Mouse (Mus musculus): ENCODE results near the gene Apol9b. TPM values are rescaled to one million over a fixed set of nuclear protein-coding genes. Genes with fewer than 3 reads are reported as not detected.

Gene Apol9b
- polyA plus RNA-seq, 1 experiment = 0.41 TPM

- no peak overlapping the region for H3K4me3 ChIP-seq (replicated peaks; ENCODE audit: insufficient read depth, low read depth, low read length)
- no peaks in the 10 kb centered on the region for H3K27me3 ChIP-seq (ENCODE audit: control insufficient read depth, insufficient read depth, low read length)
- no peak overlapping the region for H3K27ac ChIP-seq (ENCODE audit: insufficient read depth, low read length)
- 27% methylated on average over 13 of the region's 13 CpGs for WGBS
- DNase-seq = no peak
- no peaks in the 10 kb centered on the region for H3K4me1 ChIP-seq (ENCODE audit: control insufficient read depth, insufficient read depth, low read length)
- TF ChIP-seq CTCF (IDR thresholded peaks at IDR 0.05; ENCODE audit: borderline replicate concordance, insufficient read depth, low read depth, low read length) (no peak), POLR2A (IDR thresholded peaks at IDR 0.05; ENCODE audit: borderline replicate concordance, insufficient read depth, low read length) (no peak)
These were observed 35.7 kb downstream of the Apol9b start for GRCm38 (mm10) chr15:77764391-77765006.

DNA sequence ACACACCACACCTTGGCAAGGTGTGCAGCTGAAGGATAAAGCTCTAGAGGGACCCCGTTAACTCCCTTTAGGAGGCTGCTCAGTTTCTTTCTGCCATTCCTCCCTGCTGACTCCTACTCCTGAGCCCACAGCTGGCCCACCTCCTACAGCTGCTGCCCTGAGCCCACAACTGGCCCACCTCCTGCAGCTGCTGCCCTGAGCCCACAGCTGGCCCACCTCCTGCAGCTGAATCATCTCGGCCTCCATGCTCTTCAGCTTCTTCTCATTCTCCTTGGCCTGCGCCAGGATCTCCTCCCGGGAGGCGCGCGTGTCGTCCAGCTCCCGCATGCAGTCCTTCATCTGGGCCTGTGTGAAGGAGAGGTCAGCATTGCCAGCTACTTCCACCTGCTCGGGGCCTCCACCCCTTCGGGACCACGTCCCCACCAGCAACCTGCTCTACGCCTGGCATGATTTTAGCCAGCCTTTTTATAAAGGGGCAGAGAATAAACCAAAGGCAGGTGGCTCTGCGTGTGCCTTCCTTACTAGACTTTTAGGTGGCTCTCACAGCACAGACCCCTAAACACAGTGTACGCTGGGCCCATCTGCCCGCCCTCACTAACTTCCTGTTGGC lies 36.8 kb downstream of the Apol9b start:
- no peak for TF ChIP-seq POLR2A (IDR thresholded peaks at IDR 0.05; ENCODE audit: borderline replicate concordance, insufficient read depth, low read length)
- TF ChIP-seq CTCF (IDR thresholded peaks at IDR 0.05; ENCODE audit: borderline replicate concordance, insufficient read depth, low read depth, low read length) = no peak
- Histone ChIP-seq H3K27me3 (ENCODE audit: control insufficient read depth, insufficient read depth, low read length) (no peaks in the 10 kb centered on the region), H3K4me3 (replicated peaks; ENCODE audit: insufficient read depth, low read depth, low read length) (no peak overlapping the region), H3K27ac (ENCODE audit: insufficient read depth, low read length) (no peak overlapping the region), H3K4me1 (ENCODE audit: control insufficient read depth, insufficient read depth, low read length) (no peaks in the 10 kb centered on the region)
- no peak for DNase-seq
- 67% methylated on average over 16 of the region's 16 CpGs for WGBS

DNA sequence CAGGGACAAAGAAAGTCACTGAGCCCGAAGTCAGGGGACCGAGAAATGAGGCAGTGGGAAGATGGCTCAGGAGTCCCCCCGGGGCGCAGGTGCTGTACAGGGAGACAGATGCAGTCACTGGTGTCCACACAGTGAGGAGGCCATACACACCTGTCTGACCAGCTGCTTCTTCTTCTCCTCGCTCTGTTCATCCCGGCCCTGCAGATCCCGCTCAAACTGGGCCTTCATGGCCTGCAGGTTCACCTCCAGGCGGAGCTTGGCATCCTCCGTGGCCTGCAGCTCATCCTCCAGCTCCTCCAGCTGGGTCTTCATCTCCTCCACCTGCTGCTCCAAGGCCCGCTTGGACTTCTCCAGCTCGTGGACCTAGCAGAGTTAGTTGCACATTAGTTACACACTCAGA lies 38.1 kb downstream of the Apol9b start:
- TF ChIP-seq CTCF (IDR thresholded peaks at IDR 0.05; ENCODE audit: borderline replicate concordance, insufficient read depth, low read depth, low read length) (no peak), POLR2A (IDR thresholded peaks at IDR 0.05; ENCODE audit: borderline replicate concordance, insufficient read depth, low read length) (no peak)
- WGBS = 77% methylated on average over 11 of the region's 11 CpGs
- Histone ChIP-seq H3K4me1 (ENCODE audit: control insufficient read depth, insufficient read depth, low read length) (no peaks in the 10 kb centered on the region; the same call in 1 of the 2 replicates), H3K27me3 (ENCODE audit: control insufficient read depth, insufficient read depth, low read length) (no peaks in the 10 kb centered on the region), H3K4me3 (replicated peaks; ENCODE audit: insufficient read depth, low read depth, low read length) (no peak overlapping the region), H3K27ac (ENCODE audit: insufficient read depth, low read length) (no peak overlapping the region)
- DNase-seq = no peak

GRCm38 (mm10) chr15:77770341-77770740 lies 41.5 kb downstream of the Apol9b start:
- DNase-seq = no peak
- no peak overlapping the region for H3K4me3 ChIP-seq (replicated peaks; ENCODE audit: insufficient read depth, low read depth, low read length)
- no peaks in the 10 kb centered on the region for H3K27me3 ChIP-seq (ENCODE audit: control insufficient read depth, insufficient read depth, low read length)
- H3K4me1 ChIP-seq (ENCODE audit: control insufficient read depth, insufficient read depth, low read length) = no peaks in the 10 kb centered on the region; the same call in 1 of the 2 replicates
- no peak for TF ChIP-seq CTCF (IDR thresholded peaks at IDR 0.05; ENCODE audit: borderline replicate concordance, insufficient read depth, low read depth, low read length)
- TF ChIP-seq POLR2A (IDR thresholded peaks at IDR 0.05; ENCODE audit: borderline replicate concordance, insufficient read depth, low read length) = no peak
- 88% methylated on average over 5 of the region's 5 CpGs for WGBS
- no peak overlapping the region for H3K27ac ChIP-seq (ENCODE audit: insufficient read depth, low read length)

GRCm38 (mm10) chr15:77770942-77771341 lies 42.1 kb downstream of the Apol9b start:
- Histone ChIP-seq H3K27me3 (ENCODE audit: control insufficient read depth, insufficient read depth, low read length) (no peaks in the 10 kb centered on the region), H3K4me3 (replicated peaks; ENCODE audit: insufficient read depth, low read depth, low read length) (no peak overlapping the region), H3K4me1 (ENCODE audit: control insufficient read depth, insufficient read depth, low read length) (no peaks in the 10 kb centered on the region; the same call in 1 of the 2 replicates), H3K27ac (ENCODE audit: insufficient read depth, low read length) (no peak overlapping the region)
- 81% methylated on average over 9 of the region's 9 CpGs for WGBS
- TF ChIP-seq CTCF (IDR thresholded peaks at IDR 0.05; ENCODE audit: borderline replicate concordance, insufficient read depth, low read depth, low read length) (no peak), POLR2A (IDR thresholded peaks at IDR 0.05; ENCODE audit: borderline replicate concordance, insufficient read depth, low read length) (no peak)
- no peak for DNase-seq

DNA sequence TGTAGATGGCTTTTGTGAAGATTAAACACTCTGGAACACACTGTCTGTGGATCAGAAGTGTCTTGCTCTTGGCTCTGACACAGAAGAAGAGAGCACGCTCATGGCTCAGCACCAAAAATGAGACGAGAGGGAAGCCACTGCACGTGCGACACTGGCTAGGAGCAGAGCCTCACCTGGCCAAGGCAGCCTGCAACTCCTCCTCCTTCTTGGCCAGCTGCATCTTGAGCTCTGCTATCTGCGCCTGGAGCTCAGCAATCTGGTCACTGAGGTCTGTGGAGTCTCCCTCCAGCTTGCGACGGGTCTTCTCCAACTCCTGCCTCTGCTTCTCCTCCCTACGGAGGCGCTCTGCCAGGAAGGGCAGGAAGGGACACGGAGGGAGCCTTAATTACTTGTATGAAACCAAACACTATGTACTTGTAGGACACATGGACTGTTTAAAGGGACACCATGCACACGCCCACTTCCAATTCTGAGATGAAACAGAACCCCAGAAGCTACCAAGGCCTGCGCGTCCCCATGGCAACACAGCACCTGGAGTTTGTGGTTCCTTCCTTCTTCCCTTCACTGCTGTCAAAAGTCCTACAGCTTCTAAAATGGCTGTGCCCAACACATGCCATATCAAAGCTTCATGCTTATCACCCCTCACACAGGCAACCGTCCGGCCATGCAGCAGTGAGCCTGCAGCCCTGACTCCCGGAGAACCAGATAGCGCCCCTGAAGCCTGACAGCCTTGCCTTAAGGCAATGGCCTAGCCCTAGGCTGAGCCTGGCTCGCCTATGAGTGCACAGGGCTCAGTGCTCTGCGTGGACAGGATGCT lies 44.5 kb downstream of the Apol9b start:
- H3K27me3 ChIP-seq (ENCODE audit: control insufficient read depth, insufficient read depth, low read length) = no peaks in the 10 kb centered on the region
- no peak overlapping the region for H3K27ac ChIP-seq (ENCODE audit: insufficient read depth, low read length)
- 69% methylated on average over 19 of the region's 19 CpGs for WGBS
- no peak for DNase-seq
- H3K4me1 ChIP-seq (ENCODE audit: control insufficient read depth, insufficient read depth, low read length) = no peaks in the 10 kb centered on the region; the same call in 1 of the 2 replicates
- TF ChIP-seq CTCF (IDR thresholded peaks at IDR 0.05; ENCODE audit: borderline replicate concordance, insufficient read depth, low read depth, low read length) = no peak
- TF ChIP-seq POLR2A (IDR thresholded peaks at IDR 0.05; ENCODE audit: borderline replicate concordance, insufficient read depth, low read length) = no peak
- H3K4me3 ChIP-seq (replicated peaks; ENCODE audit: insufficient read depth, low read depth, low read length) = no peak overlapping the region

DNA sequence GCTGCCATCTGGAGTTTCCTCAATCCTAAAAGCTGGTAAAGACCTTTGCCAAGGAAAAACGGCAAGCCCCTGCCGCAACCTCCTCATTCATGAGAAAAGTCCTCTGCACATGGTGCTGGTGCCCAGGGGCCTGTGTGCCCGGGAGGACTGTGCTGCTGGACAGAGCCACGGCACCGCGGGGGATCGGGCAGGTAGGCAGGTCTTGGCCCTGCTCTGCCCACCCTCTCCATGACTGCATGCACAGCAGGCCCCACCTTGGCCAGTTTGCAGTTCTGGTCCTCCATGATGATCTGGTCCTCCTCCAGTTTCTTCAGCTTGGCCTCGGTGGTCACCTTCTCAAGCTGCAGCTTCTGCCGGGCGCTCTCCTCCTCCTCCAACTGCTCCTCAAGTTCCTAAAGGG lies 45.5 kb downstream of the Apol9b start:
- no peak for DNase-seq

More for the DNA sequence above, 45.5 kb downstream of the Apol9b start:
- Histone ChIP-seq H3K27me3 (ENCODE audit: control insufficient read depth, insufficient read depth, low read length) (no peaks in the 10 kb centered on the region), H3K4me1 (ENCODE audit: control insufficient read depth, insufficient read depth, low read length) (no peaks in the 10 kb centered on the region; the same call in 1 of the 2 replicates), H3K27ac (ENCODE audit: insufficient read depth, low read length) (no peak overlapping the region), H3K4me3 (replicated peaks; ENCODE audit: insufficient read depth, low read depth, low read length) (no peak overlapping the region)
- TF ChIP-seq CTCF (IDR thresholded peaks at IDR 0.05; ENCODE audit: borderline replicate concordance, insufficient read depth, low read depth, low read length) = no peak
- TF ChIP-seq POLR2A (IDR thresholded peaks at IDR 0.05; ENCODE audit: borderline replicate concordance, insufficient read depth, low read length) = no peak
- 83% methylated on average over 10 of the region's 10 CpGs for WGBS
